Mouse (Mus musculus) lung, postnatal 0 days (tissue): ENCODE data around the gene Snf8. TPM values are rescaled to one million over a fixed set of nuclear protein-coding genes. Genes with fewer than 3 reads are reported as not detected.

Experiments
- ATAC-seq: fragments of 200-750 bp; cut with Nextera tagmentation; 2 replicates; pipeline ENCODE4 v1.8.0; 2017; ENCODE audit warnings: moderate library complexity
- DNase-seq: peaks from one replicate; pipeline ENCODE4 v3.0.0-alpha.2; 2016; ENCODE audit warnings: low spot score
- H3K27ac ChIP-seq: fragments of 300-500 bp; sonication (generic); 2 replicates; pipeline ENCODE4 v1.5.1; 2014; ENCODE audit warnings: antibody characterized with exemption, mild to moderate bottlenecking, low read length, mixed read lengths
- H3K27me3 ChIP-seq: fragments of 300-500 bp; sonication (generic); replicated peaks from 2 replicates; pipeline ENCODE4 v1.6.1; 2014; ENCODE audit warnings: low read length, mixed read lengths; ENCODE audit not compliant: insufficient read depth
- H3K36me3 ChIP-seq: fragments of 300-500 bp; sonication (generic); 2 replicates; pipeline ENCODE4 v1.6.1; 2014; ENCODE audit warnings: low read length, mixed read lengths; ENCODE audit not compliant: insufficient read depth
- H3K4me1 ChIP-seq: fragments of 300-500 bp; sonication (generic); 2 replicates; pipeline ENCODE4 v1.6.1; 2014; ENCODE audit warnings: antibody characterized with exemption, low read depth, low read length, mixed read lengths; ENCODE audit not compliant: insufficient read depth
- H3K4me2 ChIP-seq: fragments of 300-500 bp; sonication (generic); replicated peaks from 2 replicates; pipeline ENCODE4 v1.6.1; 2014; ENCODE audit warnings: low read depth, mild to moderate bottlenecking, low read length, moderate library complexity, mixed read lengths
- H3K4me3 ChIP-seq: fragments of 300-500 bp; sonication (generic); 2 replicates; pipeline ENCODE4 v1.5.1; 2014; ENCODE audit warnings: low read depth, low read length
- H3K9ac ChIP-seq: fragments of 300-500 bp; sonication (generic); replicated peaks from 2 replicates; pipeline ENCODE4 v1.6.1; 2014; ENCODE audit warnings: low read depth, mild to moderate bottlenecking
- H3K9me3 ChIP-seq: fragments of 300-500 bp; sonication (generic); 2 replicates; pipeline ENCODE4 v1.6.1; 2016; ENCODE audit warnings: low read length, mixed read lengths
- CTCF ChIP-seq: IDR thresholded peaks from 2 replicates; pipeline ENCODE4 v1.5.1; 2016; ENCODE audit warnings: antibody characterized with exemption, mild to moderate bottlenecking
- EP300 ChIP-seq: IDR thresholded peaks from 2 replicates; pipeline ENCODE4 v1.6.1; 2016; ENCODE audit warnings: antibody characterized with exemption, mild to moderate bottlenecking, control low read depth
- WGBS: fragments of 180-500 bp; shearing (Covaris S2); extraction: QIAGEN DNeasy Blood & Tissue Kit; methylation state at CpG from one replicate; pipeline ENCODE4 v1.1.7; 2014; 5-methylcytosine and 5-hydroxymethylcytosine counted together
- polyA plus RNA-seq: library from polyadenylated mRNA; unstranded; fragments of >200 nt; fragmentation: Nextera tagmentation; extraction: Ambion mirVana; gene quantifications from 2 replicates; pipeline ENCODE4 v1.2.1, GENCODE M21; 2015

Gene Snf8
- polyA plus RNA-seq, 1 experiment from 2014 or later: 77.9 TPM

GRCm38 (mm10) chr11:96068231-96068630, 33.5 kb downstream of the Snf8 start:
- 70% methylated on average over 5 of the region's 5 CpGs for WGBS
- no peaks in the 10 kb centered on the region; the same call in 1 of the 2 replicates for H3K36me3 ChIP-seq
- no peak overlapping the region for H3K9ac ChIP-seq
- DNase-seq (no peak), ATAC-seq (no peak)
- no peaks in the 10 kb centered on the region for H3K9me3 ChIP-seq
- no peaks in the 10 kb centered on the region for H3K27me3 ChIP-seq
- H3K4me3 ChIP-seq: no peak overlapping the region
- no peak overlapping the region for H3K27ac ChIP-seq
- H3K4me1 ChIP-seq: peaks cover 6% of the 10 kb centered on the region; the same call in 1 of the 2 replicates
- H3K4me2 ChIP-seq: no peak overlapping the region
- no peak for TF ChIP-seq CTCF
- no peak for TF ChIP-seq EP300

DNA sequence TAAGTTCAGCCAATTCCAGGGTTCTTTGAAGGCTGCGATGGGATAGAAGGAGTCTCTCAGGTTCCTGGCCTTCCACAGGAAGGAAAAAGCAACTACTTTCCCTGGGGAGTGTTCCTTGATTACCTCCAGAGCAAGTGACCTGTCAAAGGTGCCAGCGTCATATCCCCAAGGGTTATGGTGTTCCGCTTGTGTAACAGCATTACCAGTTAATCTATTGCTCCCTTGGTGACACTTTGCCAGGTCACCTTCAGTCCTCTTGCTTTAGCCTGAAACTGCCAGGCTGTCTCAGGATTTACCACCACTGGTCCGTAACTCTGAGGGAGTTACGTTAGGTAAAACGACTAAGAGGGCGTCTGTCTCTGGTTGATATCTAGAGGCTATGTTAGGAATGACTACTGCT, 35.7 kb downstream of the Snf8 start:
- WGBS: 92% methylated on average over 7 of the region's 7 CpGs
- Histone ChIP-seq H3K4me3 (no peak overlapping the region), H3K4me2 (no peak overlapping the region), H3K27ac (no peak overlapping the region), H3K9ac (no peak overlapping the region), H3K27me3 (no peaks in the 10 kb centered on the region), H3K9me3 (no peaks in the 10 kb centered on the region), H3K4me1 (peaks cover 8% of the 10 kb centered on the region; the same call in 1 of the 2 replicates), H3K36me3 (no peaks in the 10 kb centered on the region; the same call in 1 of the 2 replicates)
- ATAC-seq (no peak), DNase-seq (no peak)
- no peak for TF ChIP-seq CTCF
- TF ChIP-seq EP300: no peak

DNA sequence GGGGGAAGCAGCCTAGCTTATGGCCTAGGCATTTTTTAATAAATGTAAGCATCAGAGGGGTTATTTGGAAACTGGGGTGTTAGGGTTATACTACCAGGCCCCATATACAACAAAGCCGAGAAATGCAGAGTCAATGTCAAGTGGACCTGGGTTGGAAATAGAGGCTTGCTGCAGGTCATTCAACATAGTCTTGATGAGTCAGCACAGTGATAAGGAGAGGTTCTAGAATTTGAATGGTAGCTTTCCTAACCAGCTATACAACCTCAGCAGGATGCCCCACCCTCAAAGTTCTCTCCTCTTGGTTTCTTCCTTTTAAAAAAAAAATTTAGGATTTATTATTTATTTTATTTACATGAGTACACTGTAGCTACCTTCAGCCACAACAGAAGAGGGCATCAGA, 36.3 kb downstream of the Snf8 start:
- Histone ChIP-seq H3K4me2 (no peak overlapping the region), H3K9me3 (no peaks in the 10 kb centered on the region), H3K9ac (no peak overlapping the region), H3K4me1 (peaks cover 8% of the 10 kb centered on the region; the same call in 1 of the 2 replicates), H3K4me3 (no peak overlapping the region), H3K27ac (no peak overlapping the region), H3K27me3 (no peaks in the 10 kb centered on the region), H3K36me3 (no peaks in the 10 kb centered on the region; the same call in 1 of the 2 replicates)
- WGBS: 84% methylated on average over 1 of the region's 1 CpGs
- DNase-seq: no peak
- TF ChIP-seq CTCF: no peak
- no peak for TF ChIP-seq EP300
- ATAC-seq: no peak

- ATAC-seq: no peak
- DNase-seq: no peak
- Histone ChIP-seq H3K36me3 (no peaks in the 10 kb centered on the region; the same call in 1 of the 2 replicates), H3K9me3 (no peaks in the 10 kb centered on the region), H3K4me1 (peaks cover 13% of the 10 kb centered on the region; the same call in 1 of the 2 replicates), H3K4me2 (no peak overlapping the region), H3K9ac (no peak overlapping the region), H3K27me3 (no peaks in the 10 kb centered on the region), H3K4me3 (no peak overlapping the region), H3K27ac (no peak overlapping the region)
- TF ChIP-seq CTCF: no peak
- TF ChIP-seq EP300: no peak
- 83% methylated on average over 7 of the region's 9 CpGs for WGBS
Measured at GRCm38 (mm10) chr11:96073295-96073993, 38.8 kb downstream of the Snf8 start.

GRCm38 (mm10) chr11:96074351-96075176, 39.9 kb downstream of the Snf8 start:
- Histone ChIP-seq H3K4me1 (peaks cover 13% of the 10 kb centered on the region; the same call in 1 of the 2 replicates), H3K4me2 (peak overlapping the region; percentile 89), H3K9ac (peak overlapping the region; percentile 63), H3K36me3 (no peaks in the 10 kb centered on the region; the same call in 1 of the 2 replicates), H3K27me3 (no peaks in the 10 kb centered on the region), H3K27ac (peak overlapping the region; percentile 81), H3K9me3 (no peaks in the 10 kb centered on the region), H3K4me3 (peak overlapping the region; percentile 60)
- TF ChIP-seq CTCF: no peak
- WGBS: 10% methylated on average over 17 of the region's 17 CpGs
- DNase-seq (no peak), ATAC-seq (no peak)

GRCm38 (mm10) chr11:96075177-96075508, 40.5 kb downstream of the Snf8 start:
- no peak for ATAC-seq

More at GRCm38 (mm10) chr11:96075177-96075508, 40.5 kb downstream of the Snf8 start:
- H3K9ac ChIP-seq: peak overlapping the region; percentile 63
- peak overlapping the region; percentile 89 for H3K4me2 ChIP-seq
- H3K4me3 ChIP-seq: peak overlapping the region; percentile 60
- 3% methylated on average over 15 of the region's 15 CpGs for WGBS
- no peak for TF ChIP-seq EP300
- TF ChIP-seq CTCF: no peak
- no peaks in the 10 kb centered on the region for H3K27me3 ChIP-seq
- peak overlapping the region; percentile 81 for H3K27ac ChIP-seq
- H3K4me1 ChIP-seq: peaks cover 13% of the 10 kb centered on the region; the same call in 1 of the 2 replicates
- peak; percentile 17 for DNase-seq
- no peaks in the 10 kb centered on the region; the same call in 1 of the 2 replicates for H3K36me3 ChIP-seq
- H3K9me3 ChIP-seq: no peaks in the 10 kb centered on the region
